Mouse (Mus musculus) cerebellum, postnatal 36 days (tissue): Measurements from ENCODE around the gene Gm21987.

Experiments used
- DNase-seq, 2 experiments: peaks; one replicate each; pipeline ENCODE4 v3.0.0; 2021 to 2022; ENCODE audit warnings: mixed read lengths in 2 of 2

The Gm21987 gene

DNA sequence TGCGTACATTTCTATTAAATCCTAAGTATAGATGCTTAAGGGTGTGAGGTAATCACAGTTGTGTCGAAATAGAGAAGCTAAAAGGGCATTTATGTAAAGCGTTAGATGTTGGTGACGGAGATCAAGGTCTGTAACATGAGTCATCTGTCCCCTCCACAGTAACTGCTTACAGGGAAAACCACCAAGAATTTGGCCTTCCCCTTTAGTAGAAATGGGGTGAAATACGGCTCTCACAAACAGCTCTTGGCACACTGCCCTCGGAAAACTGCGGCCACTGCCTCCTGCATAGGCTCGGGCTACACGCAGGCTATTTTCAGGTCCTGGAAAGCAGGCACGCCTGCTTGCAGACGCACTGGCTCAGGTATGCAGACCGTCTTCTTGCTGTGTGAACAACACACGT, 49.3 kb downstream of the Gm21987 start:
- DNase-seq = peak; percentile 54 to 56

DNA sequence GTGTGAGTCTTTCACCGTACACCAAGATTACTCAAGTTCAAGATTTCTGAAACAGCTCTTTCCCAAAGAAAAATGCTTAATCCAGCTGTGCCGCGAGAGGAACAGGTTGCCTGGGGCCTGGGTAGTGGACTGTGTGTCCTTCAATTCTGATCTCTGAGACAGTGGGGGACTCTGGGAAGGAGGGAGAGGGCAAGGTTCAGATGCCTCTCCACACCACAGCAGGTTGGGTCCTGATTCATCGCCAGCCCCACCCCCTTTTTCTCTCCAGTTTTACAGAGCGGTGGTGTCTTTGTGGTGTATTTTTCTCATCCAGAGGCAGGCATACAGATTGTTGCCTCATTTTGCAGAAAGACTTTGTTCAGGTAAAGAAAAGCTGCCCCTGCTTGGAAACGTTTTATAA, 51.4 kb downstream of the Gm21987 start:
- DNase-seq = no peak

DNA sequence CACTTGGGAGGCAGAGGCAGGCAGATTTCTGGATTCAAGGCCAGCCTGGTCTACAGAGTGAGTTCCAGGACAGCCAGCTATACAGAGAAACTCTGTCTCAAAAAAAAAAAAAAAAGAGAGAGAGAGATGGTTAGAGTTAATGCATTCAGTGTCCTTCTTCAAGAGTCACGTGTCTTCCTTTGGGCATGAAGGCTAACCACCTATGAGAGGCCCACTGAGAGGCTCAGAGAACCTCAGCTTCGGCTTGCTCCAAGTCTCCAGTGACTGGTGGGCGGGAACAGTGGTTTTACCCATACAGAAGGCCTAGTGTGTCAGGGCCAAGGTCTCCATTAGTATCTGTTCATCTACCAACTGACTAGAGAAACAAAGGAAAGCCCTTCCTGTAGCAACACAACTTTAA, 52.2 kb downstream of the Gm21987 start:
- DNase-seq = no peak

DNA sequence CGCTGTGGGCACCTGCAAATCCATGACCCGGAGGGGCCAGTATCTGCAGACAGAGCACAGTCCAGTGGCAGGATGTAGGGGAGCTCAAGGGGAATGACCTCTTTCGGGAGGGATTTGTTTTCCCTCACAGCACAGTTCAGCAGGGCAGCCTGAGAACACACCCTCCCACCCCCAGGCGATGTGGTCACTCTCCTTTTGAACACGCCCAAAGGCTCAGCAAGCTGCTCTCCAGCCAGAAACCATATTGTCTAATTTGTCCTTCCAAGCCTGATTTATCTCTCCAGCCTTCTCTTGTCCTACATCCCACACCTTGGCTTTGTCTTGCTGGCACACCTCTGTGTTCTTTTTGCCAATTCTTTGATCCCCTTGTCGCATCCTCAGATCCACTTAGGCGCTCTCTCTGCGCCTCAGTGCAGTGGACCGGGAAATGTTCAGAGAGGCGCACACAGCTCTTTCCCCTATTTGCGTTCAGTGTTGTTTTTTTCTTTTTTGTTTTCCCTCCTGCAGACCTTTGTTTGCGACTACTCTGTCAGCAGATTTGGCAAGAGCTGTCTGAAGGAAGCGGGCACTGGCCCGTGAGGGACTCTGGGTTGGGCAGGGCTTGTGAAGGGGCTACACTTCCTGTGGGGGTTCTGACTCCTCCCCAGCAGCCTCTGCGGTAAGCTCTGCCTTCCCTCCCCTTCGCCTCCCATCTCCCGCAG, 52.8 kb downstream of the Gm21987 start:
- DNase-seq = no peak

DNA sequence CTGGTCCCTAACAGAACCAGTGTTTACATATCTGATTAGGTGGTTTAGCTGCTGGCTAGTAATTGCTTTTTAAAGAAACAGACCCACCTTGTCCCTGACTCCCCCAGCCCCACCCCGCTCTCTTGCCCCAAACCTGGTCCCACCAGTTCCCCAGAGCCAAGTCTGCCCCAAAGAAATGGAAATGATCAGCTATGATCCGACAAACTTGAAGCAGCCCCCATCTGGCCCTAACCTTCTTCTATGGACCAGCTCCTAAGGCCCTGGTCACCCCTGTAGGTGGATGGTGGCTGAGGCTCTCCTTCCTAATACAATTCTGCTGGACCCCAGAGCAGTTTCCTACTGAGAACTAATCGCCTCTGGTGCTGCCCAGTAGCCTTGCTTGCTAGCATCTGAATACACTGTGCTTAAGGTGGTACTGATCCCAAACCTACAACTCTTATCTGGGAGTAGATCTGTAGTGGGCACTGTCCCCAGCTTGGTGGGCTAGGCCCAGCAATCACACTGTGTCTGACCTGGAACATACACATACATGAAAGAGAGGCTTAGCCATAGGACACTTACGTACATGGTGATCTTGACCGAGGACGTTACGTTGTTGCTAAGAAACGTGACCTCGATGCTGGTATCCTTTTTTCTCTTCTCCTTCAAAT, 53.6 kb downstream of the Gm21987 start:
- DNase-seq = no peak

DNA sequence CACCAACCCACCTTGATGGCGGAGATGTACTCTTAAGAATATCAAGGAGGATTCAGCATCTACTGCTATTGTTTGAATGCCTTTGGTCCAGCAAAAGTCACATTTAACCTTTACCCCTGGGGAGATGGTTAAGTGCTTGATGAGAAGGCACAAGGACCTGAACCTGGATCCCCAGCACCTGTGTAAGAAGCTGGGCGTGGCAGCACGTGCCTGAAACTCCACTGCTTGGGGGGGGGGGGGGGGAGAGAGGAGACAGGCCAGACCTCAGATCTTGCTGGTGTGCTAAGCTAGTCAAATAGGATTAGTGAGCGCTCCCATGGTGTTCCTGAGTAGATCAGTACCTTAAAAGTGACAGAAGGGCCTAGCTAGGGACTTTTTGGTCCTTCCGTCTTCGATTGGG, 54.6 kb downstream of the Gm21987 start:
- no peak for DNase-seq

DNA sequence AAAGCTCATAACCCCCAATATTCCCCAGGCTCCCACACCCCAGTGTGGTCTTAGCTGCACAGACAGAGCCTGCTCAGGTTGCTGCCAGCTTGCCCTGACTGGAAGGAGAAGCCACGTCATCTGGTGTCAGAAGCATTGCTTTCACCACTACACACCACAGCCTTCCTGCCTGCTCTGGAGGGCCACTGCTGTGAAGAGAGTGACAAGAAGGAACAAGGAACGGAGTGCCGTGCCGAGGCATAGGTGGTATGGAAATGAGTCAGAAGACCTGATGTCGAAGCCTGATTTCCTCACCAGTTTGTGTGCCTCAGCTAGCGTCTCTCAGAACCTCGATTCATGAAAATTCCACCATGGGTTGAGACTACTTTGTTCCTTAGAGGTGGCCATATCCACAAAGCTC, 56.8 kb downstream of the Gm21987 start:
- DNase-seq = no peak

DNA sequence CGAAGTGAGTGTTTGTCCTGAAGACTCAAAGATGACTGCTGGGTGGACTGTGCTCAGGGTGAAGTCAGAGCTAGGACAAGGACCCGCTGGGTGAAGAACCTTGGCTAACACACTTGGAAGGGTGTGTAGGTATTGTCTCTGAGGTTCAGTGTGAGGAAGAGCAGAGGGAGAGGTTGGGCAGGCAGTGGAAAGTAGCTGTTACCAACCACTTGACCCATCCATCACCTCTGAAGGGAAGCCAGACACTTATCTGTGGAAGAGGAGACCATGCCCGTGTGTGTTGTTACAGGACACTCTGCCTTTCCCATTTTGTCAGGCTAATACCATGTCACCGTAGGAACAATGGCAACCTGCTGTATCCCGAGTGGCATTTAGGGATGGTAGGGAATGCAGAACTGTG, 59.5 kb downstream of the Gm21987 start:
- DNase-seq = no peak

DNA sequence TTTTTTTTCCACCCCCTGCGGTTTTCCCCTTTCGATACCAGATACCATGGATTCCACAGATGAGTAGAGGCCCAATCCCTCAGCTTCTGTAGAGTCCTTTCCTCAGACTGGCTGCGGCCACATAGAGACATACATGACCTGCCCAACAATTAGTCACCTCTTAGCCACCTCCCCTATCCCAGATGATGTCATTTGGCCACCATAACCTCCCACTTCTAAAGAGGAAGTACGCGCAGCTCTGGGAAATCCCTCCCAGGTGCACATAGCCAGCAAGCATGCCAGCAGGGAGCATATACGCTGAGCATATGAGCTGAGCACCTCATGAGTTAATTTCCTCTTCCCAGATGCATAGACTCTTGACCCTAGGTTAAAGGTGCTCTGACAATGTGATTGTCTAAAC, 59.9 kb downstream of the Gm21987 start:
- DNase-seq = no peak

DNA sequence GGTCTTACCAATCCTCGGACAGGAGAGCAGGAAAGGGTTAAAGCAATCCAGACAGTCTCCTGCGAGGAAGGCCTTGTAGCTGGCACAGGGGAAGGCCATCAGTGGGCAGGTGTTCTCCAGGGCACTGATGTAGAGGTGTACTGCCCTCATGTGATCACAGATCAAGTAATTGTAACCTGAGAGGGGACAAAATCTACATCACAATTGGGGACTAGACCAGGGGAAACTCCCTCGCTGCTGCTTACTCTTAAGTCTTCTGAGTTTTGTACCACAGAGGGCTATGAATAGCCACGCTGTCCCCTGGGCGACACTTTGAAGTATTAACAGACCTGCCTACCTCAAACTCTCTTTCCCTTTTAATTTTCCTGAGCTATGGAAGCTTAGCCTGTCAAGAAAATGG, 60.7 kb downstream of the Gm21987 start:
- no peak for DNase-seq

DNA sequence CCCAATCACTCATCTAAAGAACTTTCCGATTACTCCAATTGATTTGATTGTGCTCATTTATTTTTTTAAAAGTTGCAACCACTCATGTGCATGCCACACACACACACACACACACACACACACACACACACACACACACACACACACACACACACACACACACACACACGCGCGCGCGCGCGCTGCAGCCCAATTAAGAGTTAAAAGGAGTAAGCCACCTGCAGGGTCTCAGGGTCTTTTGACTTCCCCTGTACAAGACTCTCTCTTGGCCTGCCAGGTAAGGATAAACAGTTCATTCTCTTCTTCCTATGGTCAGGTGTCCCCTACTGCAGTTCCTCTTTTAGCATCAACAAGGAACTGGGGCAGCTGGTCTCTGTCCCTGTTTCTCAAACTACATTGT, 61.6 kb downstream of the Gm21987 start:
- no peak for DNase-seq
